Mouse (Mus musculus) embryonic fibroblast, embryonic 13.5 days (primary cell): ENCODE measurements at regions not wholly inside any gene's neighbourhood (a gene's known extent, or its start where the extent isn't known, plus 50 kb on each side); places are given as distances from the start of the nearest gene placed in this dataset.

Experiments
- CTCF ChIP-seq: IDR thresholded peaks from 2 replicates; pipeline ENCODE4 v1.5.1; 2011; ENCODE audit warnings: mild to moderate bottlenecking, control low read depth, low read length, moderate library complexity, borderline replicate concordance; ENCODE audit not compliant: insufficient read depth
- POLR2A ChIP-seq: IDR thresholded peaks from 2 replicates; pipeline ENCODE4 v1.6.1; 2011; ENCODE audit warnings: low read depth, mild to moderate bottlenecking, control low read depth, low read length, moderate library complexity

GRCm38 (mm10) chr13:51930931-51931330 lies 84.5 kb downstream of the Gadd45g start:
- TF ChIP-seq CTCF (no peak), POLR2A (no peak)
